Mouse (Mus musculus): ENCODE measurements around the gene Cps1. TPM values are rescaled to one million over a fixed set of nuclear protein-coding genes. Genes with fewer than 3 reads are reported as not detected.

The Cps1 gene
- 0.15 and 0.20 TPM in 2 replicates for polyA plus RNA-seq (2015; fragmentation: Nextera tagmentation; extraction: Ambion mirVana)

- no peak within 1 kb of the TSS for H3K27ac ChIP-seq (ENCODE audit: low read length)
- no peaks in the 10 kb centered on the region for H3K27me3 ChIP-seq (replicated peaks; ENCODE audit: control insufficient read depth, insufficient read depth, low read length)
- ATAC-seq = no peak
- no peaks in the 10 kb centered on the region for H3K4me1 ChIP-seq (replicated peaks; ENCODE audit: control insufficient read depth, insufficient read depth, low read length)
- no peaks in the 10 kb centered on the region for H3K9me3 ChIP-seq (ENCODE audit: control insufficient read depth, low read length)
- no peak within 1 kb of the TSS for H3K9ac ChIP-seq (replicated peaks; ENCODE audit: low read depth, low read length)
- H3K36me3 ChIP-seq (ENCODE audit: control insufficient read depth, insufficient read depth) = no peaks in the 10 kb centered on the region
- H3K4me3 ChIP-seq (replicated peaks; ENCODE audit: low read length) = no peak within 1 kb of the TSS
- H3K4me2 ChIP-seq (ENCODE audit: low read length) = no peak within 1 kb of the TSS
- WGBS = 86% methylated on average over 3 of the region's 3 CpGs
These were observed at the start of gene Cps1 for GRCm38 (mm10) chr1:67122797-67123196. TSS of gene Cps1 (plus strand) at chr1:67123026.

GRCm38 (mm10) chr1:67077739-67078138 lies 45.1 kb upstream of the Cps1 start:
- H3K9me3 ChIP-seq (ENCODE audit: control insufficient read depth, low read length) = no peaks in the 10 kb centered on the region
- no peak for ATAC-seq
- H3K27me3 ChIP-seq (replicated peaks; ENCODE audit: control insufficient read depth, insufficient read depth, low read length) = no peaks in the 10 kb centered on the region
- H3K27ac ChIP-seq (ENCODE audit: low read length) = no peak overlapping the region
- H3K4me1 ChIP-seq (replicated peaks; ENCODE audit: control insufficient read depth, insufficient read depth, low read length) = no peaks in the 10 kb centered on the region
- H3K9ac ChIP-seq (replicated peaks; ENCODE audit: low read depth, low read length) = no peak overlapping the region
- 82% methylated on average over 2 of the region's 2 CpGs for WGBS
- H3K36me3 ChIP-seq (ENCODE audit: control insufficient read depth, insufficient read depth) = no peaks in the 10 kb centered on the region
- H3K4me3 ChIP-seq (replicated peaks; ENCODE audit: low read length) = no peak overlapping the region
- H3K4me2 ChIP-seq (ENCODE audit: low read length) = no peak overlapping the region

- no peak overlapping the region for H3K27ac ChIP-seq (ENCODE audit: low read length)
- no peak overlapping the region for H3K4me3 ChIP-seq (replicated peaks; ENCODE audit: low read length)
- no peaks in the 10 kb centered on the region for H3K4me1 ChIP-seq (replicated peaks; ENCODE audit: control insufficient read depth, insufficient read depth, low read length)
- no peak overlapping the region for H3K4me2 ChIP-seq (ENCODE audit: low read length)
- no peak for ATAC-seq
- no peak overlapping the region for H3K9ac ChIP-seq (replicated peaks; ENCODE audit: low read depth, low read length)
- no peaks in the 10 kb centered on the region for H3K9me3 ChIP-seq (ENCODE audit: control insufficient read depth, low read length)
- WGBS = 76% methylated on average over 2 of the region's 2 CpGs
- no peaks in the 10 kb centered on the region for H3K27me3 ChIP-seq (replicated peaks; ENCODE audit: control insufficient read depth, insufficient read depth, low read length)
- H3K36me3 ChIP-seq (ENCODE audit: control insufficient read depth, insufficient read depth) = no peaks in the 10 kb centered on the region
These were observed 44.2 kb upstream of the Cps1 start for GRCm38 (mm10) chr1:67078666-67079065.

GRCm38 (mm10) chr1:67079146-67079545 lies 43.7 kb upstream of the Cps1 start:
- Histone ChIP-seq H3K4me1 (replicated peaks; ENCODE audit: control insufficient read depth, insufficient read depth, low read length) (no peaks in the 10 kb centered on the region), H3K27me3 (replicated peaks; ENCODE audit: control insufficient read depth, insufficient read depth, low read length) (no peaks in the 10 kb centered on the region), H3K27ac (ENCODE audit: low read length) (no peak overlapping the region), H3K4me2 (ENCODE audit: low read length) (no peak overlapping the region), H3K9ac (replicated peaks; ENCODE audit: low read depth, low read length) (no peak overlapping the region), H3K4me3 (replicated peaks; ENCODE audit: low read length) (no peak overlapping the region), H3K36me3 (ENCODE audit: control insufficient read depth, insufficient read depth) (no peaks in the 10 kb centered on the region), H3K9me3 (ENCODE audit: control insufficient read depth, low read length) (no peaks in the 10 kb centered on the region)
- ATAC-seq = no peak
- WGBS = 72% methylated on average over 7 of the region's 7 CpGs

GRCm38 (mm10) chr1:67092473-67092872 lies 30.4 kb upstream of the Cps1 start:
- H3K36me3 ChIP-seq (ENCODE audit: control insufficient read depth, insufficient read depth) = no peaks in the 10 kb centered on the region
- ATAC-seq = no peak
- no peaks in the 10 kb centered on the region for H3K27me3 ChIP-seq (replicated peaks; ENCODE audit: control insufficient read depth, insufficient read depth, low read length)
- no peak overlapping the region for H3K27ac ChIP-seq (ENCODE audit: low read length)
- no peak overlapping the region for H3K9ac ChIP-seq (replicated peaks; ENCODE audit: low read depth, low read length)
- H3K4me2 ChIP-seq (ENCODE audit: low read length) = no peak overlapping the region
- H3K4me3 ChIP-seq (replicated peaks; ENCODE audit: low read length) = no peak overlapping the region
- H3K9me3 ChIP-seq (ENCODE audit: control insufficient read depth, low read length) = no peaks in the 10 kb centered on the region
- WGBS = 48% methylated on average over 1 of the region's 1 CpGs
- H3K4me1 ChIP-seq (replicated peaks; ENCODE audit: control insufficient read depth, insufficient read depth, low read length) = no peaks in the 10 kb centered on the region

- no peaks in the 10 kb centered on the region for H3K36me3 ChIP-seq (ENCODE audit: control insufficient read depth, insufficient read depth)
- H3K4me1 ChIP-seq (replicated peaks; ENCODE audit: control insufficient read depth, insufficient read depth, low read length) = peaks cover 5% of the 10 kb centered on the region; the same call in 1 of the 2 replicates
- H3K4me2 ChIP-seq (ENCODE audit: low read length) = no peak overlapping the region
- no peaks in the 10 kb centered on the region for H3K27me3 ChIP-seq (replicated peaks; ENCODE audit: control insufficient read depth, insufficient read depth, low read length)
- H3K9ac ChIP-seq (replicated peaks; ENCODE audit: low read depth, low read length) = no peak overlapping the region
- no peak overlapping the region for H3K4me3 ChIP-seq (replicated peaks; ENCODE audit: low read length)
- H3K9me3 ChIP-seq (ENCODE audit: control insufficient read depth, low read length) = no peaks in the 10 kb centered on the region
- ATAC-seq = no peak
- H3K27ac ChIP-seq (ENCODE audit: low read length) = no peak overlapping the region
- 87% methylated on average over 1 of the region's 1 CpGs for WGBS
These were observed 23.6 kb upstream of the Cps1 start for GRCm38 (mm10) chr1:67099215-67099614.

GRCm38 (mm10) chr1:67103476-67104248 lies 19.2 kb upstream of the Cps1 start:
- Histone ChIP-seq H3K4me3 (replicated peaks; ENCODE audit: low read length) (no peak overlapping the region), H3K27ac (ENCODE audit: low read length) (no peak overlapping the region), H3K9ac (replicated peaks; ENCODE audit: low read depth, low read length) (no peak overlapping the region), H3K4me2 (ENCODE audit: low read length) (no peak overlapping the region), H3K27me3 (replicated peaks; ENCODE audit: control insufficient read depth, insufficient read depth, low read length) (no peaks in the 10 kb centered on the region), H3K9me3 (ENCODE audit: control insufficient read depth, low read length) (no peaks in the 10 kb centered on the region), H3K4me1 (replicated peaks; ENCODE audit: control insufficient read depth, insufficient read depth, low read length) (peaks cover 5% of the 10 kb centered on the region; the same call in 1 of the 2 replicates), H3K36me3 (ENCODE audit: control insufficient read depth, insufficient read depth) (no peaks in the 10 kb centered on the region)
- no peak for ATAC-seq
- 53% methylated on average over 12 of the region's 12 CpGs for WGBS

- Histone ChIP-seq H3K9me3 (ENCODE audit: control insufficient read depth, low read length) (no peaks in the 10 kb centered on the region), H3K4me1 (replicated peaks; ENCODE audit: control insufficient read depth, insufficient read depth, low read length) (no peaks in the 10 kb centered on the region), H3K36me3 (ENCODE audit: control insufficient read depth, insufficient read depth) (no peaks in the 10 kb centered on the region), H3K4me3 (replicated peaks; ENCODE audit: low read length) (no peak overlapping the region), H3K4me2 (ENCODE audit: low read length) (no peak overlapping the region), H3K27ac (ENCODE audit: low read length) (no peak overlapping the region), H3K27me3 (replicated peaks; ENCODE audit: control insufficient read depth, insufficient read depth, low read length) (no peaks in the 10 kb centered on the region), H3K9ac (replicated peaks; ENCODE audit: low read depth, low read length) (no peak overlapping the region)
- WGBS = 91% methylated on average over 3 of the region's 3 CpGs
- no peak for ATAC-seq
These were observed 11.1 kb upstream of the Cps1 start for GRCm38 (mm10) chr1:67111621-67112298.

- Histone ChIP-seq H3K4me1 (replicated peaks; ENCODE audit: control insufficient read depth, insufficient read depth, low read length) (no peaks in the 10 kb centered on the region), H3K4me3 (replicated peaks; ENCODE audit: low read length) (no peak overlapping the region), H3K9me3 (ENCODE audit: control insufficient read depth, low read length) (no peaks in the 10 kb centered on the region), H3K4me2 (ENCODE audit: low read length) (no peak overlapping the region), H3K36me3 (ENCODE audit: control insufficient read depth, insufficient read depth) (no peaks in the 10 kb centered on the region), H3K27me3 (replicated peaks; ENCODE audit: control insufficient read depth, insufficient read depth, low read length) (no peaks in the 10 kb centered on the region), H3K9ac (replicated peaks; ENCODE audit: low read depth, low read length) (no peak overlapping the region), H3K27ac (ENCODE audit: low read length) (no peak overlapping the region)
- no peak for ATAC-seq
- WGBS = 79% methylated on average over 7 of the region's 7 CpGs
These were observed 9.3 kb upstream of the Cps1 start for GRCm38 (mm10) chr1:67113343-67114030.
